Mouse (Mus musculus) bone marrow macrophage, adult 2 months (primary cell): Measurements from ENCODE around the gene Rgs12.

Experiments used
- CTCF ChIP-seq: IDR thresholded peaks from 2 replicates; pipeline ENCODE4 v1.5.1; 2012; ENCODE audit warnings: low read depth, mild to moderate bottlenecking, low read length, moderate library complexity
- POLR2A ChIP-seq: IDR thresholded peaks from 2 replicates; pipeline ENCODE4 v1.6.1; 2012; ENCODE audit warnings: mild to moderate bottlenecking, low read depth, low read length, borderline replicate concordance

GRCm38 (mm10) chr5:35006599-35006998, 57.4 kb downstream of the Rgs12 start:
- TF ChIP-seq POLR2A (no peak), CTCF (no peak)
